Mouse (Mus musculus) midbrain, embryonic 13.5 days (tissue): ENCODE results near the gene Tmprss9. TPM values are rescaled to one million over a fixed set of nuclear protein-coding genes. Genes with fewer than 3 reads are reported as not detected.

ENCODE experiments used
- ATAC-seq: fragments of 200-750 bp; cut with Nextera tagmentation; 2 replicates; pipeline ENCODE4 v1.8.0; 2017; ENCODE audit warnings: mild to moderate bottlenecking, moderate TSS enrichment, moderate library complexity
- H3K27ac ChIP-seq: fragments of 300-500 bp; sonication (generic); 2 replicates; pipeline ENCODE4 v1.5.1; 2015; ENCODE audit warnings: inconsistent platforms, mild to moderate bottlenecking, moderate library complexity
- H3K27me3 ChIP-seq: fragments of 300-500 bp; sonication (generic); 2 replicates; pipeline ENCODE4 v1.6.1; 2015; ENCODE audit warnings: mild to moderate bottlenecking, inconsistent platforms
- H3K36me3 ChIP-seq: fragments of 300-500 bp; sonication (generic); 2 replicates; pipeline ENCODE4 v1.6.1; 2015; ENCODE audit warnings: mild to moderate bottlenecking, inconsistent platforms
- H3K4me1 ChIP-seq: fragments of 300-500 bp; sonication (generic); replicated peaks from 2 replicates; pipeline ENCODE4 v1.6.1; 2015; ENCODE audit warnings: inconsistent platforms
- H3K4me2 ChIP-seq: fragments of 300-500 bp; sonication (generic); replicated peaks from 2 replicates; pipeline ENCODE4 v1.6.1; 2015; ENCODE audit warnings: moderate library complexity, mild to moderate bottlenecking, inconsistent platforms
- H3K4me3 ChIP-seq: fragments of 300-500 bp; sonication (generic); replicated peaks from 2 replicates; pipeline ENCODE4 v1.5.1; 2015; ENCODE audit warnings: mild to moderate bottlenecking, inconsistent platforms
- H3K9ac ChIP-seq: fragments of 300-500 bp; sonication (generic); replicated peaks from 2 replicates; pipeline ENCODE4 v1.6.1; 2015; ENCODE audit warnings: mild to moderate bottlenecking, inconsistent platforms
- H3K9me3 ChIP-seq: fragments of 300-500 bp; sonication (generic); 2 replicates; pipeline ENCODE4 v1.6.1; 2016; ENCODE audit warnings: mild to moderate bottlenecking, inconsistent platforms
- WGBS: fragments of 180-500 bp; shearing (Covaris S2); methylation state at CpG from one replicate; pipeline ENCODE4 v1.1.7; 2015; 5-methylcytosine and 5-hydroxymethylcytosine counted together
- polyA plus RNA-seq: library from polyadenylated mRNA; unstranded; fragments of >200 nt; fragmentation: Nextera tagmentation; extraction: Ambion mirVana; gene quantifications from 2 replicates; pipeline ENCODE4 v1.2.1, GENCODE M21; 2015

The Tmprss9 gene
- polyA plus RNA-seq, 1 experiment from 2014 or later: 0.31 TPM

DNA sequence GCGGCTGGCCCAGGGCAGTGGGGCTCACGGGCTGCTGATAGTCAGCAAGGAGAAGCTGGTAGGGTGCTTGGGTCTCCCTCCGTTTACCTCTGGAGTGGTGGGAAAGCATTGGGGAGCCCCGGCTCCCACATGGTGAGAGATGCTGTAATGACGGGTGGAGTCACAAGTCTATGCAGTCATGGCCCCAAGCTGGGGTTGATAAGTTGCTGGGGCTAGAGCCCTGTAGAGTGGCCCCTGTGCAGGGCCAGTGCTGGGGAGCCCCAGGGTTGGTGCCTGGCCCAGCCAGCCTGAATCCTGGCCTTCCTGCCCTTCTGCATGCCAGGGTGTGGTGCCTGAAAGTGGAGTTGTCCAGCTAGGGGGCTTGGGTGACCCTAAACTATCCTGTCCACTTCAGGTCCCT is 9.3 kb upstream of the Tmprss9 start:
- H3K4me3 ChIP-seq: no peak overlapping the region
- H3K9ac ChIP-seq: no peak overlapping the region
- peaks cover 7% of the 10 kb centered on the region for H3K4me1 ChIP-seq
- H3K4me2 ChIP-seq: no peak overlapping the region
- ATAC-seq: no peak
- 94% methylated on average over 5 of the region's 5 CpGs for WGBS
- no peak overlapping the region for H3K27ac ChIP-seq
- no peaks in the 10 kb centered on the region for H3K27me3 ChIP-seq
- no peaks in the 10 kb centered on the region for H3K9me3 ChIP-seq
- H3K36me3 ChIP-seq: peaks cover 62% of the 10 kb centered on the region

DNA sequence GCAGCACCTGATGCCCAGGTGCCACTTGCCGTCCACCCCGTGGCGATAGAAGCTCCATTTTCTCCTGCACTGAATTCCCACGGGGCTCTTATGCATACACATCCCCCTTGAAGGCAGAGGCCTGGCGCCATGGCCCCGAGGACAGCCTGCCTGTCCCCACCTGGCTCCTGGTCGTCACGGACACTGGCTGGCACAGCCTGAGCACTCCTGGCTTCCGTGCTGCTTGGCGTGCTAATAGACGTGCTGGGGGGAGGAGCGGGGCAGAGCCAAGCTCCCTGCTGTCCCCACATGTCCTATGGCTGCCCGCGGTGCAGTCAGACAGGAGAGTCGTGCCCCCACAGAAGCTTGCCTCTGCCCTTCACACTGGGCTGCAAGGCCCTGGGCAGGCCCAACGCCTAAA is 7.2 kb upstream of the Tmprss9 start:
- H3K36me3 ChIP-seq: peaks cover 74% of the 10 kb centered on the region
- no peak for ATAC-seq
- no peaks in the 10 kb centered on the region for H3K9me3 ChIP-seq
- H3K9ac ChIP-seq: no peak overlapping the region
- H3K27ac ChIP-seq: no peak overlapping the region
- no peak overlapping the region for H3K4me3 ChIP-seq
- no peaks in the 10 kb centered on the region for H3K27me3 ChIP-seq
- H3K4me2 ChIP-seq: no peak overlapping the region
- no peaks in the 10 kb centered on the region for H3K4me1 ChIP-seq
- 91% methylated on average over 16 of the region's 16 CpGs for WGBS

DNA sequence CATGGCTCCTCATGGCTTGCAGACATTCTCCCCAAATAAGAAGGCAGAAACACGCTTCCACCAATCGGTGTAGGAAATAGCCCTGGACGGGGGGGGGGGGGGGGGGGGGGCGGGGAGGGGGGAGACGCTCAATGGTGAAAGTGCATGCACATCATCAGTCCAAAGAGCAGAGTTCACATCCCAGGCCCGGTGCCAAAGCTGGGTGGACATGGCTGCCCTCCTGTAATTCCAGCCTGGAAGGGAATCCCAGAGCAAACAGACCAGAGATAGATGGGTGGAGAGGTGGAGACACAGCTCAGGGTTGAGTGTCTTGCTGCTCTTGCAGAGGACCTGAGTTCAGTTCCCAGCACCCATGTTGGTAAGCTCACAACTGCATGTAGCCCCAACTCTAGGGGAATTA is 655 bp upstream of the Tmprss9 start:
- H3K27ac ChIP-seq: no peak overlapping the region
- H3K9me3 ChIP-seq: no peaks in the 10 kb centered on the region
- no peaks in the 10 kb centered on the region for H3K4me1 ChIP-seq
- 90% methylated on average over 1 of the region's 6 CpGs for whole genome bisulfite sequencing
- no peak overlapping the region for H3K4me2 ChIP-seq
- ATAC-seq: no peak
- peaks cover 25% of the 10 kb centered on the region for H3K36me3 ChIP-seq
- no peaks in the 10 kb centered on the region for H3K27me3 ChIP-seq
- no peak overlapping the region for H3K4me3 ChIP-seq
- no peak overlapping the region for H3K9ac ChIP-seq

DNA sequence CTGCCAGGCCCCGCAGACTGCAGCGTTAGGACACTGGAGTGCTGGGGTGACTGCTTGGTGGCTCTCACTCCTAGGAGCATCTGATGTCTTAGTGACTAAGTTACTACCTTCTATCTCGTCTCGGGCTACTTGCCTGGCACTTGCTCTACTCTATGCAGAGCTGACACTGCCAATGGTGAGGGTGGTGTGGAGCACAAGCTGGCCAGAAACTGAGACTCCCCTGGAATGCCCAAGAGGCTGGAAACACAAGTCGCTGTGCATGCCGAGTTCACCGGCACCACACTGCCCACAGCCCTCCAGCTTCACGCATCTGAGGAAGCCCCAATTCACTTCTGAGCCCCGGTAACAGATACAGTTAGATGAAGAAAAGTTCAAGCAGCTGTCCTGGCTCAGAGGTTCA is 2.4 kb downstream of the Tmprss9 start:
- 80% methylated on average over 9 of the region's 9 CpGs for WGBS

DNA sequence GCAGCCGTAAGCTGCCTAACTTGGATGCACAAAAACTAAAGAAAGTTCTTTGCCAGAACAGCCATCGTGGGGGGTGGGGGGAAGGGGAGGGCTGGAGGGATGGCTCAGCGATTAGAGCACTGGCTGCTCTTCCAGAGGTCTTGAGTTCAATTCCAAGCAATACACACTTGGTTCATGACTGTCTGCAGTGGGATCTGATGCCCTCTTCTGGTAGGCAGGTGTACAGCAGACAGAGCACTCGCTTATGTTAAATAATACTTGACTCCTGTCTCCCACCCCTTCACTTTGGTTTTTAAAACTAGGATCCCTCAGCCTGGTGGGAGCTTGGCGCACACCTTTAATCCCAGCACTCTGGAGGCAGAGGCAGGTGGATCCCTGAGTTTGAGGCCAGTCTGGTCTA is 4.4 kb downstream of the Tmprss9 start:
- no peak overlapping the region for H3K27ac ChIP-seq
- no peak overlapping the region for H3K9ac ChIP-seq
- WGBS: 21% methylated on average over 5 of the region's 5 CpGs
- no peaks in the 10 kb centered on the region for H3K9me3 ChIP-seq
- no peaks in the 10 kb centered on the region for H3K27me3 ChIP-seq
- H3K4me2 ChIP-seq: no peak overlapping the region
- H3K4me3 ChIP-seq: no peak overlapping the region
- no peak for ATAC-seq
- no peaks in the 10 kb centered on the region for H3K36me3 ChIP-seq
- 0 out of 2 replicates have a peak, but pooled peaks cover 3% of the 10 kb centered on the region for H3K4me1 ChIP-seq

More for the DNA sequence above, 2.4 kb downstream of the Tmprss9 start:
- Histone ChIP-seq H3K27me3 (no peaks in the 10 kb centered on the region), H3K4me2 (no peak overlapping the region), H3K9me3 (no peaks in the 10 kb centered on the region), H3K4me3 (no peak overlapping the region), H3K36me3 (no peaks in the 10 kb centered on the region), H3K27ac (no peak overlapping the region), H3K9ac (no peak overlapping the region; the same call in 1 of the 2 replicates), H3K4me1 (0 out of 2 replicates have a peak, but pooled peaks cover 3% of the 10 kb centered on the region)
- no peak for ATAC-seq

DNA sequence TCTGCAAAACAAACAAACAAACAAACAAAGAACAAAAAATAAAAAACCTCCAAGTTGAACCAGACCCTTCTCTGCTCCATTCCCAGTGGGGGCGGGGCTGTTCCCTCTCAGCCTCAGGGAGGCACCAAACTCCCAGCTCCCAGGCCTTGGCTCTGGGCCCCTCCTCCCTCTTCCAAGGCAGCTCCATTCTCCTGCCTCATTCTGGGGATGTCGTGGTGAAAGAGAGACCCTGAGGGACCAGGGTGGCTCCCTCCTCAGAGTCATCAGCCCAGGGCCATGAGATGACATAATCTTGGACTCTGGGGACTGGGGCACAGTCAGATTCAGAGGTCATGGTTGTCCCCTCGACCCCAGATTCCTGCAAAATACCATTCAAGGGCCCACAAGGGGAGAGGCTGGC is 4.9 kb downstream of the Tmprss9 start:
- H3K4me1 ChIP-seq: 0 out of 2 replicates have a peak, but pooled peaks cover 3% of the 10 kb centered on the region
- no peak overlapping the region for H3K4me2 ChIP-seq
- H3K9me3 ChIP-seq: no peaks in the 10 kb centered on the region
- H3K9ac ChIP-seq: no peak overlapping the region
- WGBS: 24% methylated on average over 3 of the region's 3 CpGs
- H3K36me3 ChIP-seq: no peaks in the 10 kb centered on the region
- no peaks in the 10 kb centered on the region for H3K27me3 ChIP-seq
- ATAC-seq: no peak
- no peak overlapping the region for H3K4me3 ChIP-seq
- H3K27ac ChIP-seq: no peak overlapping the region

DNA sequence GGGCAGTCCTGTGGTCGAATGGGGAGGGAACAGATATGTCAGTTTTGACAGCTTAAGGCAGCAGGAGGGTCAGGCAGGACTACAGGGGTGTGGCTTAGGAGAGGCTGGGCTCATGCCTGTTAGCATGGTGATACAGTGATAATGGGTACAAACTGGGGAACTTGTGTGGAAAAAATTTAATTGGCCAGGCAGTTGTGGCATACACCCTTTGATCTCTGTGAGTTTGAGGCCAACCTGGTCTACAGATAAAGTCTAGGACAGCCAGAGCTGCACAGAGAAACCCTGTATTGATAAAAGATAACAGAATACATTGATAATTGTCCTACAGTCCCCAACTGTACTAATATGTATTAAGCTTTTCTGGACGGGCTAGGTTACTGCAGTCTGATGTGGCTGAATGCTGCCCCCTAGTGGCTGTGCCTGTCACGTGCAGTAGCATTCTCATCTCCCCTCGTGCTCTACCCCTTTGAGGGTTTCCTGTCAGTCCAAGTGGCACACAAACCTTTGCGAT is 8.5 kb downstream of the Tmprss9 start:
- Histone ChIP-seq H3K27me3 (no peaks in the 10 kb centered on the region), H3K4me1 (0 out of 2 replicates have a peak, but pooled peaks cover 3% of the 10 kb centered on the region), H3K9me3 (no peaks in the 10 kb centered on the region), H3K36me3 (no peaks in the 10 kb centered on the region), H3K4me3 (no peak overlapping the region), H3K9ac (no peak overlapping the region), H3K27ac (no peak overlapping the region), H3K4me2 (no peak overlapping the region)
- WGBS: 21% methylated on average over 5 of the region's 5 CpGs
- no peak for ATAC-seq

DNA sequence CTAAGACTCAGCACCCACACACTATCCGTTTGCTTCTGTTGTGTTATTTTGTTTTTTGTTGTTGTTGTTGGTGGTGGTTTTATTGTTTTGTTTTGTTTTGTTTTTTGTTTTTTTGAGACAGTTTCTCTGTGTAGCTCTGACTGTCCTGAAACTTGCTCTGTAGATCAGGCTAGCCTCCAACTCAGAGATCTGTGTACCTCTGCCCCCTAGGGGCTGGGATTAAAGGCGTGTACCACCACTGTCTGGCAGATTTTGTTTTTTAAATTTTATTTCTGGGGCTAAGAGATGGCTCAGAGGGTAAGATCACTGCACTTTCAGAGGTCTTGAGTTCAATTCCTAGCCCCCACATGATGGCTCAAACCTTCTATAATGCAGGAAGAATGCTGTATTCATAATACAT is 9.3 kb downstream of the Tmprss9 start:
- Histone ChIP-seq H3K4me1 (0 out of 2 replicates have a peak, but pooled peaks cover 3% of the 10 kb centered on the region), H3K27me3 (no peaks in the 10 kb centered on the region), H3K27ac (no peak overlapping the region), H3K9ac (no peak overlapping the region), H3K4me2 (no peak overlapping the region), H3K9me3 (no peaks in the 10 kb centered on the region), H3K36me3 (no peaks in the 10 kb centered on the region), H3K4me3 (no peak overlapping the region)
- 74% methylated on average over 2 of the region's 2 CpGs for WGBS
- ATAC-seq: no peak

DNA sequence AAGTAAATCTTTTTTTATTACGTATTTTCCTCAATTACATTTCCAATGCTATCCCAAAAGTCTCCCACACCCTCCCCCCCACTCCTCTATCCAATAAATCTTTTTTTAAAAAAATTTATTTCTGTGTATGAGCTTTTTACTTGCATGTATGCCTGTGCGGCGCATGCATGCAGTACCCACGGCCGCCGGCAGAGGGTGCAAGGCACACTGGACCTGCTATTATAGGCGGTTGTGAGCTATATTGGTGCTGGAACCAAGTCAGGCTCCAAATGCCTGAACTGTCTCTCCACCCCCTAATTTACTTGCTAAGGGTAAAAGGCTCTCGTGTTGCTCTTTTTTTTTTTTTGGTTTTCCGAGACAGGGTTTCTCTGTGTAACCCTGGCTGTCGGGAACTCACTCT is 9.7 kb downstream of the Tmprss9 start:
- no peak for ATAC-seq
- Histone ChIP-seq H3K4me3 (no peak overlapping the region), H3K36me3 (no peaks in the 10 kb centered on the region), H3K9me3 (no peaks in the 10 kb centered on the region), H3K27me3 (no peaks in the 10 kb centered on the region), H3K9ac (no peak overlapping the region), H3K27ac (no peak overlapping the region), H3K4me1 (0 out of 2 replicates have a peak, but pooled peaks cover 1% of the 10 kb centered on the region), H3K4me2 (no peak overlapping the region)
- 28% methylated on average over 10 of the region's 10 CpGs for WGBS

DNA sequence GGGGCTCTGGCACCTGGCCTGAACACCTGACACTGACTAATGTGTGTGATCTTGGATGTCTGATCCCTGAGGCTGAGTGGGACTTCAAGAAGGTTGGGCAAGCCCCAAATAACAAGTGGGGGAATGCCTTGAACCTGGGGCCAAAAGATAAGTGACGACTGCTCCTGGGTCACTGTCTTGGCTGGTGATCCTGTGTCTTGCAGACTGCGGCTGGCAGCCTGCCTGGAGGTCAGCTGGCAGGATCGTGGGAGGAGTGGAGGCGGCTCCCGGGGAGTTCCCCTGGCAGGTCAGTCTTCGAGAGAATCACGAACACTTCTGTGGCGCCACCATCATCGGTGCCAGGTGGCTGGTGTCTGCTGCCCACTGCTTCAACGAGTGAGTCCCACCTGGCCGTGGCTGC is 15.5 kb downstream of the Tmprss9 start:
- H3K4me3 ChIP-seq: no peak overlapping the region
- no peaks in the 10 kb centered on the region for H3K4me1 ChIP-seq
- H3K4me2 ChIP-seq: no peak overlapping the region
- H3K9ac ChIP-seq: no peak overlapping the region
- H3K36me3 ChIP-seq: no peaks in the 10 kb centered on the region
- no peak for ATAC-seq
- WGBS: 81% methylated on average over 11 of the region's 11 CpGs
- no peaks in the 10 kb centered on the region for H3K9me3 ChIP-seq
- peaks cover 24% of the 10 kb centered on the region for H3K27me3 ChIP-seq
- no peak overlapping the region for H3K27ac ChIP-seq

DNA sequence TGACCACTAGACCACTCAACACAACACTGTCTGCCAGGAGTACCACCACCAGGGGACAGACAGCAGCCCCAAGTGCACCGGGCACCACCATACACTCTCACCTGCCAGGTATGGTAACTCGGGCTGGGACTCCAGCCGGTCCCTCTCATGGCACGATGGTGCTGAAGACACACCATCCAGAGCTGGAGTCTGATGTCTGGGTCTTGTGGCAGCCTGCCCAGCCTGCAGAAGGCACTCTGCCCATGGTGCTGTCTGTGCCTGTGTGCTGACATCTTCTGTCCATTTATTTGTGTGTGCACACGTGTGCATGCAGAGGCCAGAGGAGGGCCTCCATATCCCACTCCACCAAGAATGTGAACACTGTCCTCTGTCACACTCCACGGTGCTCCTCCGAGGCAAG is 23.5 kb downstream of the Tmprss9 start:
- Histone ChIP-seq H3K4me3 (no peak overlapping the region), H3K9me3 (no peaks in the 10 kb centered on the region), H3K36me3 (peaks cover 21% of the 10 kb centered on the region), H3K4me1 (peaks cover 19% of the 10 kb centered on the region), H3K9ac (no peak overlapping the region), H3K27ac (no peak overlapping the region), H3K27me3 (peaks cover 2% of the 10 kb centered on the region; the same call in 1 of the 2 replicates), H3K4me2 (no peak overlapping the region)
- WGBS: 89% methylated on average over 7 of the region's 7 CpGs
- no peak for ATAC-seq

DNA sequence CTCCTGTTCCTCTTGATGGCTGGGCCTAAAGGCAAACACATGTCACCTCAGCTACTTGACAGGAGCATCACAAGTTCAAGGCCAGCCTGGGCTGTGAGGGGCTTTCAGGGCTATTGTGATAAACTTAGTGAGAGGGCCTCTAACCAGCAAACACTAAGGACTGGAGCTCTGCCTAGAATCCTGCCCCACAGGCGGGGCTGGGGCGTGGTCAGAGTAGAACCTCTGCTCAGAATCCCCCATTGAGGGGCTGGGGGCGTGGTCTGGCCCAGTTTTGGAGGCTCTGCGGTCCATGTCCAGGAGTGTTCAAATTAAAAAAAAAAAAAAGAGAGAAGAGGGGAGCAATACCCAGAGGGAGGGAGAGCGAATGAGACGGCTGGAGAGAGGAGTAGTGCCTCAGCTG is 24.0 kb downstream of the Tmprss9 start:
- no peak overlapping the region for H3K9ac ChIP-seq
- no peak overlapping the region for H3K4me2 ChIP-seq
- 79% methylated on average over 6 of the region's 6 CpGs for WGBS
- no peaks in the 10 kb centered on the region for H3K9me3 ChIP-seq
- H3K36me3 ChIP-seq: peaks cover 21% of the 10 kb centered on the region
- ATAC-seq: no peak
- no peak overlapping the region for H3K4me3 ChIP-seq
- peaks cover 19% of the 10 kb centered on the region for H3K4me1 ChIP-seq
- no peak overlapping the region for H3K27ac ChIP-seq
- H3K27me3 ChIP-seq: no peaks in the 10 kb centered on the region
